Mouse (Mus musculus) neural tube, embryonic 15.5 days (tissue): Measurements from ENCODE around the gene Smim14. TPM values are rescaled to one million over a fixed set of nuclear protein-coding genes. Genes with fewer than 3 reads are reported as not detected.

Source experiments
- ATAC-seq: fragments of 200-750 bp; cut with Nextera tagmentation; 2 replicates; pipeline ENCODE4 v1.8.0; 2017; ENCODE audit warnings: mild to moderate bottlenecking, moderate TSS enrichment, moderate library complexity; ENCODE audit not compliant: low FRiP score
- H3K27ac ChIP-seq: fragments of 300-500 bp; sonication (generic); replicated peaks from 2 replicates; pipeline ENCODE4 v1.5.1; 2015; ENCODE audit warnings: mild to moderate bottlenecking, inconsistent platforms
- H3K27me3 ChIP-seq: fragments of 300-500 bp; sonication (generic); replicated peaks from 2 replicates; pipeline ENCODE4 v1.6.1; 2015; ENCODE audit warnings: inconsistent platforms
- H3K36me3 ChIP-seq: fragments of 300-500 bp; sonication (generic); 2 replicates; pipeline ENCODE4 v1.6.1; 2015; ENCODE audit warnings: inconsistent platforms
- H3K4me1 ChIP-seq: fragments of 300-500 bp; sonication (generic); 2 replicates; pipeline ENCODE4 v1.6.1; 2015; ENCODE audit warnings: inconsistent platforms
- H3K4me2 ChIP-seq: fragments of 300-500 bp; sonication (generic); 2 replicates; pipeline ENCODE4 v1.6.1; 2015; ENCODE audit warnings: inconsistent platforms, mild to moderate bottlenecking, moderate library complexity
- H3K4me3 ChIP-seq: fragments of 300-500 bp; sonication (generic); replicated peaks from 2 replicates; pipeline ENCODE4 v1.5.1; 2015; ENCODE audit warnings: mild to moderate bottlenecking, inconsistent platforms
- H3K9ac ChIP-seq: fragments of 300-500 bp; sonication (generic); replicated peaks from 2 replicates; pipeline ENCODE4 v1.6.1; 2015; ENCODE audit warnings: mild to moderate bottlenecking, inconsistent platforms
- H3K9me3 ChIP-seq: fragments of 300-500 bp; sonication (generic); replicated peaks from 2 replicates; pipeline ENCODE4 v1.6.1; 2016; ENCODE audit warnings: inconsistent platforms
- WGBS: fragments of 180-500 bp; shearing (Covaris S2); methylation state at CpG from one replicate; pipeline ENCODE4 v1.1.7; 2015; ENCODE audit warnings: mixed read lengths; 5-methylcytosine and 5-hydroxymethylcytosine counted together
- polyA plus RNA-seq: library from polyadenylated mRNA; unstranded; fragments of >200 nt; fragmentation: Nextera tagmentation; extraction: Ambion mirVana; gene quantifications from 2 replicates; pipeline ENCODE4 v1.2.1, GENCODE M21; 2015

Smim14 gene
- polyA plus RNA-seq, 1 experiment from 2014 or later: 197 TPM

DNA sequence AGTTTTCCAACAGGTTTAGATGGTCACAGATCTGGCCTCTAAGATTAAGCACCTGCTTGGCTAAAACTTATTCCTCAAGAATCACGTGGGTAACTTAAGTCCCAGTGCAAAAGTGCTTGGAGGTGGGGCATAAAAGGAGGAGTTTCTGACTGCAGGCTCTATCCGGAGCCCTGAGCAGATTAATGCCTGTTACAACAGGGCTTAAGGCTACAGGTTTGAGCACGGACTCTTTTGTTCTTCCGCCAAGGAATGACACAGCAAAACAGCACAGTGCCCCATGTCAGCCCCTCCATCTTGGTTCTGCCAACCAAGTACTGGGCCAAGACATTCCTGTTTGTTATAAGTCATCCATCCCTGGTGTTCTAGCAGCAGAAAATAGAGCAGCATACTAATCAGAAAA, 108.7 kb downstream of the Smim14 start:
- H3K36me3 ChIP-seq: peaks cover 32% of the 10 kb centered on the region
- H3K4me1 ChIP-seq: peaks cover 22% of the 10 kb centered on the region
- no peak overlapping the region for H3K27ac ChIP-seq
- ATAC-seq: no peak
- H3K27me3 ChIP-seq: no peaks in the 10 kb centered on the region
- WGBS: 55% methylated on average over 4 of the region's 4 CpGs
- no peak overlapping the region for H3K4me2 ChIP-seq
- H3K9me3 ChIP-seq: no peaks in the 10 kb centered on the region
- no peak overlapping the region for H3K9ac ChIP-seq
- no peak overlapping the region for H3K4me3 ChIP-seq

DNA sequence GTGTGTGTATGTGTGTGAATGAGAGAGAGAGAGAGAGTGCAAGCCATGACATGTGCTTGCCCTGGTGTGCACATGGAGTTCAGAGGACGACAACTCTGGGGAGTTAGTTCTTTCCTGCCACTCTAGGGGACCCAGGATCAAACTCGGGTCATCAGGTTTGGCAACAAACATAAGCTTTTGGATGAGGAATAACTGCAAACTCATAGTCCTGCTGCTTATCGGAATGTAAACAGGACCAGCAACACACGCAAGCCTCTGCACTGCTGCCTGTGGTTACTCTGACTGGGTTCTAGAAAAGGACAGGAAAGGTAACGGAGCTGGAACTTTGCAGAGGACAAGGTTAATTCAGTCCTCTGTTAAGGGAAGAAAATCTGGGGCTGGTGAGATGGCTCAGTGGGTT, 111.7 kb downstream of the Smim14 start:
- no peaks in the 10 kb centered on the region for H3K27me3 ChIP-seq
- H3K4me1 ChIP-seq: peaks cover 2% of the 10 kb centered on the region; the same call in 1 of the 2 replicates
- no peaks in the 10 kb centered on the region for H3K9me3 ChIP-seq
- no peak overlapping the region for H3K4me2 ChIP-seq
- H3K27ac ChIP-seq: no peak overlapping the region
- no peak for ATAC-seq
- peaks cover 63% of the 10 kb centered on the region for H3K36me3 ChIP-seq
- WGBS: 89% methylated on average over 5 of the region's 5 CpGs
- H3K9ac ChIP-seq: no peak overlapping the region
- no peak overlapping the region for H3K4me3 ChIP-seq

DNA sequence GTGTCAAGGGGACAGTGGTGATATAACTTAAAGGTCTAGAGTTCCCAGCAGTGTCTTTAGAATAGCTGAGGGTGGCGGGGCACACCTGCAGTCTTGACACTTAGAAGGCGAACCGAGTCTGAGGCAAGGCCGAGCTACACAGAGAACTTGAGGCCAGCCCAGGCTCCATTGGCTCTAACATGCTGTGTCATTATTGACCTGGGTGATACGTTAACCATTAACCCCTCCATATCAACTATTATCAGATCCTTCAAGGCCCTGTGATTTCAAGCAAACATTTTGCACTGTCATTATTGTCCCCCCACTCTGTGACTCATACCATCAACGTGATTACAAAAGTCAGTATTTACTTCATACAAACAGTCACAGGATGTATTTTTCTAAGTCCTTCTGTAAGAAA, 112.8 kb downstream of the Smim14 start:
- H3K4me3 ChIP-seq: no peak overlapping the region
- no peak overlapping the region for H3K4me2 ChIP-seq
- 93% methylated on average over 6 of the region's 6 CpGs for WGBS
- H3K36me3 ChIP-seq: peaks cover 67% of the 10 kb centered on the region
- no peak for ATAC-seq
- no peaks in the 10 kb centered on the region for H3K9me3 ChIP-seq
- H3K9ac ChIP-seq: no peak overlapping the region
- no peaks in the 10 kb centered on the region for H3K4me1 ChIP-seq
- no peaks in the 10 kb centered on the region for H3K27me3 ChIP-seq
- H3K27ac ChIP-seq: no peak overlapping the region

DNA sequence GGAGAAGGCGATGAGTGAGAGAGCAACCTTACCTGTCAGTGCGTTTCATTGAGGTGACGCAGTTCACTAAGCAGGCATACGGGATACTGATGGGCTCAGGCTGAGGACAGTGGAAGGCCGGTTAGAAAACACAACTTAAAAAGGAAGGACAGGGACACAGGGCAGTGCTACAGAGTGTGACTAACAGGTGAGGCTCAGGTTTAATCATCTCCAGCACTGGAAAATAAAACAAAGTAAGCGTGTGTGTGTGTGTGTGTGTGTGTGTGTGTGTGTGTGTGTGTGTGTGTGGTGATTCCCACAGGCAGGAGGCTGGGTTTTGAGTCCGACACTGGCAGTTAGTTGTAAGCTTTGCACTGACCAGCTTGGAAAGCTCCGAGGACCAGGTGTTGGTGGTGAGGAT, 114.2 kb downstream of the Smim14 start:
- no peak for ATAC-seq
- Histone ChIP-seq H3K9ac (no peak overlapping the region), H3K27me3 (no peaks in the 10 kb centered on the region), H3K4me1 (no peaks in the 10 kb centered on the region), H3K27ac (no peak overlapping the region), H3K4me3 (no peak overlapping the region), H3K9me3 (no peaks in the 10 kb centered on the region), H3K36me3 (peaks cover 76% of the 10 kb centered on the region), H3K4me2 (no peak overlapping the region)
- 94% methylated on average over 8 of the region's 8 CpGs for WGBS

DNA sequence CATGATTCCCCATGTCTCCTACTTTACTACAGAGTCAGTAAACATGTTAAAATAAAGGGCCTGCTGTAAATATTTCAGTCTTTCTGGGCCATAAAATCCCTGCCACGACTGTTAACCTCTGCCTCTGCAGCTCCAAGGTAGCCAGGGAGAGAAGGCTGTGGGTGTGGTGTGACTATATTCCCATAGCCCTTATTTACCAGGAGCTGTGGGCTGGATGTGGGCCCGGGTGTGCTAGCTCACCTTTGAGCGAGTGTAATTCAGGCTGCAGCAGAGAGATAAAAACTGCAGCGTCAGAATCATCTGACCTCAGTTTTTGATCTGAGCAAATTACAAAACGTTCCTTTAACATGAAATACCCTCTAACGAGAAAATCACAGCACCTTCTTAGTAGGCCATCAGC, 116.2 kb downstream of the Smim14 start:
- Histone ChIP-seq H3K4me3 (no peak overlapping the region), H3K9ac (no peak overlapping the region), H3K4me2 (no peak overlapping the region), H3K4me1 (0 out of 2 replicates have a peak, but pooled peaks cover 3% of the 10 kb centered on the region), H3K9me3 (no peaks in the 10 kb centered on the region), H3K27me3 (no peaks in the 10 kb centered on the region), H3K36me3 (peaks cover 82% of the 10 kb centered on the region), H3K27ac (no peak overlapping the region)
- ATAC-seq: no peak
- 71% methylated on average over 6 of the region's 6 CpGs for WGBS

DNA sequence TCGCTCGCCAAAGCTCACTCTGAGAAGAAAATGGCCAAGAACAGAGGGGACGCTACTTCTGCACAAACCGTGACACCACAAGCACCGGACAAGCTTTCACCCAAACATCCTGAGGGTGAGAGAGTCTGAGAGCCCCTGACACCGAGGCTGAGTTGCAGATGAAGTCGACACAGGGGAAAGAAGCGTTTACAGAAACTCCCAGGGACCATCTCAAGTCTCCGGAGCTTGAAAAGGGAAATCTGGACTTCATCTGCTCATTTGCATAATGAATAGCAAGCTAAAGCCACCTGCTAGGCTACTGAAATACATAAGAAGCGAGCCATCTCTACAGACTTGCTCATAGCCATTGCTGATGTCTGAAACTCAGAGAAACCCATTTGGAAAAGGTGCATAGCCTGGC, 117.8 kb downstream of the Smim14 start:
- 80% methylated on average over 10 of the region's 10 CpGs for WGBS
- peaks cover 81% of the 10 kb centered on the region for H3K36me3 ChIP-seq

DNA sequence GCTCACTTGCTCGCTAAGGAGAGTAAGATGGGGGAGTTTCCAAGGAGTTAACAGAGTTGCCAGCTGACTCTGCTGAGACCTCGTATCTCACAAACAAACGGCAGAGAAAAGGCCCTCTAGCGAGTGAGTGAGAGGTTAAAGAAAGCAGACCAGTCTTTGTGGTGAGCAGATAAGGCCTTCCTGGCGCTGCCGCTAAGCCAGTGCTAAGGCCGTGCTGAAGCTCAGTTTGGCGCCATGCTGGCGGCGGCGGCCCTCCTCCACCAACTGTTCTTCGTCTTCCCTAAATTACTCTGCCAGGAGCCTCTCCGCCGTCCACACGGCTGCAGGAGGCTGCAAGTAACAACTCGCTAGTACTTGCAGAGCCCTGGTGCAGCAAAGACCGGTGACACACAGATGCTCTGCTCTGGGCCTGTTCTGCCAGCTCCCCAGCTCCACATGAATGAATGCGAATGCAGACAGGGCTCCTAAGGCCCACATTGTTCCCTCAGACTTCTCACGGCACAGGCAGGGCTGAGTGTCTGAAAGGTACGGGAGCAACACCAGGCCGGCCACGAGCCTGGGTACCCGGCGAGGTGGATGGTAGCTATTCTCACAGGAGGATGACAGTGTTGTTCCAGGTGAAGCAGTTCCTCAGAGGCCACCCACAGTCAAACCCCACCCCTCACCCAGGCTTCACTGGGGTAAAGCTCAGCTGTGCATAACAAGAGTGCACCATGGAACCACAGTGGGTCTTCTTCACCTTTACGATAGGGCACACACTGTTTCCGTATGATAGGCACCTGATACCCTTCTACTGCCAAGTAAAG, 121.1 kb downstream of the Smim14 start:
- Histone ChIP-seq H3K27me3 (no peaks in the 10 kb centered on the region), H3K9ac (no peak overlapping the region), H3K4me1 (0 out of 2 replicates have a peak, but pooled peaks cover 4% of the 10 kb centered on the region), H3K4me3 (no peak overlapping the region), H3K27ac (peak overlapping the region; percentile 23), H3K36me3 (peaks cover 64% of the 10 kb centered on the region), H3K4me2 (no peak overlapping the region), H3K9me3 (no peaks in the 10 kb centered on the region)
- WGBS: 29% methylated on average over 26 of the region's 26 CpGs
- no peak for ATAC-seq

More for the DNA sequence above, 117.8 kb downstream of the Smim14 start:
- Histone ChIP-seq H3K4me2 (no peak overlapping the region), H3K9ac (no peak overlapping the region), H3K27ac (no peak overlapping the region), H3K4me3 (no peak overlapping the region), H3K9me3 (no peaks in the 10 kb centered on the region), H3K4me1 (0 out of 2 replicates have a peak, but pooled peaks cover 4% of the 10 kb centered on the region), H3K27me3 (no peaks in the 10 kb centered on the region)
- no peak for ATAC-seq

DNA sequence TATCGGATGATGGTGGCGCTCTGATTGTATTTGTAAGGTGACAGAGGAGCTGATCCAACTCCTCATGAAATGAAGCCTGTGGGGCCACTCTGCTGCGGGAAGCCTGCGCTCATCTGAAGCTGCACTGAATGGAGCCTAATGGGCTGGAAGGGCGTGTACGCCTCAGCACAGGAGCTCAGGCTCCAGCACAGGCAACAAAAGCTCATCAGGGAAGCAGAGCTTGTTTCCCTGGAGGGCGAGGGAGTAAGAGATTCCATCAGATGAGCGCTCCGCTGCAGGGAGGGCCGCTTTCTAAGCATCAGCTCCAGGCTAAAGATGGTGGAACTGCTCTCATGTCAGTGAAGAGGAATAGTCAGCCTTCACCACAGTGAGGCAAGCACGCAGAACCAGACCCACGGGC, 129.0 kb downstream of the Smim14 start:
- ATAC-seq: peak; percentile 21
- H3K4me3 ChIP-seq: no peak overlapping the region
- no peak overlapping the region for H3K4me2 ChIP-seq
- peak overlapping the region; percentile 42 for H3K27ac ChIP-seq
- H3K9ac ChIP-seq: no peak overlapping the region
- H3K4me1 ChIP-seq: no peaks in the 10 kb centered on the region
- H3K9me3 ChIP-seq: no peaks in the 10 kb centered on the region
- 35% methylated on average over 12 of the region's 12 CpGs for WGBS
- peaks cover 49% of the 10 kb centered on the region for H3K36me3 ChIP-seq
- H3K27me3 ChIP-seq: no peaks in the 10 kb centered on the region

- Histone ChIP-seq H3K9me3 (no peaks in the 10 kb centered on the region), H3K4me3 (no peak overlapping the region), H3K4me1 (0 out of 2 replicates have a peak, but pooled peaks cover 3% of the 10 kb centered on the region), H3K36me3 (peaks cover 61% of the 10 kb centered on the region), H3K27ac (no peak overlapping the region), H3K9ac (no peak overlapping the region), H3K4me2 (no peak overlapping the region), H3K27me3 (no peaks in the 10 kb centered on the region)
- ATAC-seq: peak; percentile 63; the same call in 1 of the 2 replicates
- 27% methylated on average over 2 of the region's 2 CpGs for WGBS
Observed at GRCm38 (mm10) chr5:65401251-65401994, 135.6 kb downstream of the Smim14 start.

Other genes starting within 250 kb of the Smim14 start
- gene Rfc1, start 201.5 kb downstream of the Smim14 start, polyA plus RNA-seq: 28.9 and 41.9 TPM in 2 replicates
- 0.15 TPM in 1 of 2 replicates, not detected in the other for gene Klb, start 188.9 kb downstream of the Smim14 start, polyA plus RNA-seq
- gene Rpl9, start 145.7 kb downstream of the Smim14 start, polyA plus RNA-seq: 545 and 687 TPM in 2 replicates
- 61.1 and 63.4 TPM in 2 replicates for gene Lias, start 145.7 kb downstream of the Smim14 start, polyA plus RNA-seq
- 44.1 and 63.4 TPM in 2 replicates for gene Ugdh, start 101.2 kb downstream of the Smim14 start, polyA plus RNA-seq
- 1.1 TPM in 1 of 2 replicates, not detected in the other for gene Gm43552, start 44.4 kb downstream of the Smim14 start, polyA plus RNA-seq
- 200 and 217 TPM in 2 replicates for gene Ube2k, start within 50 bp of the Smim14 start, polyA plus RNA-seq
- 35.6 and 38.0 TPM in 2 replicates for gene Pds5a, start 161.1 kb upstream of the Smim14 start, polyA plus RNA-seq
- gene N4bp2, start 226.3 kb upstream of the Smim14 start, polyA plus RNA-seq: 13.7 and 16.6 TPM in 2 replicates